Mouse (Mus musculus): ENCODE results near the gene Igfbp7. TPM values are rescaled to one million over a fixed set of nuclear protein-coding genes. Genes with fewer than 3 reads are reported as not detected.

The Igfbp7 gene
- 4,855 and 6,899 TPM in 2 replicates for polyA plus RNA-seq (2012; rRNA removed)

GRCm38 (mm10) chr5:77407341-77408298 lies at the start of gene Igfbp7:
TSS of gene Igfbp7 (minus strand) at chr5:77408041.
- Histone ChIP-seq H3K36me3 (ENCODE audit: control insufficient read depth, insufficient read depth, low read length) (no peaks in the 10 kb centered on the region), H3K27ac (ENCODE audit: insufficient read depth, low read depth, low read length) (peak within 1 kb of the TSS; percentile 93), H3K4me3 (ENCODE audit: insufficient read depth, low read depth, low read length) (peak within 1 kb of the TSS; percentile 78), H3K4me1 (ENCODE audit: control insufficient read depth, insufficient read depth, low read length) (peaks cover 14% of the 10 kb centered on the region; the same call in 1 of the 2 replicates), H3K27me3 (replicated peaks; ENCODE audit: control insufficient read depth, insufficient read depth, low read length) (no peaks in the 10 kb centered on the region)
- WGBS = 4% methylated on average over 89 of the region's 101 CpGs
- peak; percentile 51 for TF ChIP-seq CTCF (conservative IDR thresholded peaks at IDR 0.05; ENCODE audit: insufficient read depth, insufficient read length, low read depth, low read length)
- TF ChIP-seq POLR2A (IDR thresholded peaks at IDR 0.05; ENCODE audit: low read depth, low read length) = peak; percentile 62
- peak; percentile 95 for DNase-seq

GRCm38 (mm10) chr5:77452103-77452502 lies 44.3 kb upstream of the Igfbp7 start:
- no peaks in the 10 kb centered on the region for H3K36me3 ChIP-seq (ENCODE audit: control insufficient read depth, insufficient read depth, low read length)
- no peaks in the 10 kb centered on the region for H3K4me1 ChIP-seq (ENCODE audit: control insufficient read depth, insufficient read depth, low read length)
- H3K4me3 ChIP-seq (ENCODE audit: insufficient read depth, low read depth, low read length) = no peak overlapping the region
- TF ChIP-seq POLR2A (IDR thresholded peaks at IDR 0.05; ENCODE audit: low read depth, low read length) (no peak), CTCF (conservative IDR thresholded peaks at IDR 0.05; ENCODE audit: insufficient read depth, insufficient read length, low read depth, low read length) (no peak)
- no peak overlapping the region for H3K27ac ChIP-seq (ENCODE audit: insufficient read depth, low read depth, low read length)
- no peak for DNase-seq
- 71% methylated on average over 6 of the region's 6 CpGs for whole genome bisulfite sequencing
- no peaks in the 10 kb centered on the region for H3K27me3 ChIP-seq (replicated peaks; ENCODE audit: control insufficient read depth, insufficient read depth, low read length)

- peaks cover 2% of the 10 kb centered on the region; the same call in 1 of the 2 replicates for H3K4me1 ChIP-seq (ENCODE audit: control insufficient read depth, insufficient read depth, low read length)
- H3K36me3 ChIP-seq (ENCODE audit: control insufficient read depth, insufficient read depth, low read length) = no peaks in the 10 kb centered on the region
- no peak overlapping the region for H3K4me3 ChIP-seq (ENCODE audit: insufficient read depth, low read depth, low read length)
- TF ChIP-seq POLR2A (IDR thresholded peaks at IDR 0.05; ENCODE audit: low read depth, low read length) = no peak
- 87% methylated on average over 7 of the region's 7 CpGs for WGBS
- no peak overlapping the region for H3K27ac ChIP-seq (ENCODE audit: insufficient read depth, low read depth, low read length)
- H3K27me3 ChIP-seq (replicated peaks; ENCODE audit: control insufficient read depth, insufficient read depth, low read length) = no peaks in the 10 kb centered on the region
- no peak for DNase-seq
Observed at GRCm38 (mm10) chr5:77449531-77449930, 41.7 kb upstream of the Igfbp7 start.

- Histone ChIP-seq H3K4me3 (ENCODE audit: insufficient read depth, low read depth, low read length) (no peak overlapping the region), H3K36me3 (ENCODE audit: control insufficient read depth, insufficient read depth, low read length) (no peaks in the 10 kb centered on the region), H3K27me3 (replicated peaks; ENCODE audit: control insufficient read depth, insufficient read depth, low read length) (no peaks in the 10 kb centered on the region), H3K4me1 (ENCODE audit: control insufficient read depth, insufficient read depth, low read length) (peaks cover 20% of the 10 kb centered on the region), H3K27ac (ENCODE audit: insufficient read depth, low read depth, low read length) (no peak overlapping the region)
- 66% methylated on average over 4 of the region's 4 CpGs for WGBS
- no peak for TF ChIP-seq POLR2A (IDR thresholded peaks at IDR 0.05; ENCODE audit: low read depth, low read length)
- TF ChIP-seq CTCF (conservative IDR thresholded peaks at IDR 0.05; ENCODE audit: insufficient read depth, insufficient read length, low read depth, low read length) = no peak
- DNase-seq = peak; percentile 64
Observed at GRCm38 (mm10) chr5:77445431-77445830, 37.6 kb upstream of the Igfbp7 start.

GRCm38 (mm10) chr5:77443889-77444573 lies 36.2 kb upstream of the Igfbp7 start:
- 73% methylated on average over 8 of the region's 8 CpGs for WGBS
- H3K4me1 ChIP-seq (ENCODE audit: control insufficient read depth, insufficient read depth, low read length) = peaks cover 20% of the 10 kb centered on the region
- no peak overlapping the region for H3K4me3 ChIP-seq (ENCODE audit: insufficient read depth, low read depth, low read length)
- no peaks in the 10 kb centered on the region for H3K36me3 ChIP-seq (ENCODE audit: control insufficient read depth, insufficient read depth, low read length)
- H3K27ac ChIP-seq (ENCODE audit: insufficient read depth, low read depth, low read length) = peak overlapping the region; percentile 95
- TF ChIP-seq CTCF (conservative IDR thresholded peaks at IDR 0.05; ENCODE audit: insufficient read depth, insufficient read length, low read depth, low read length) (no peak), POLR2A (IDR thresholded peaks at IDR 0.05; ENCODE audit: low read depth, low read length) (no peak)
- no peaks in the 10 kb centered on the region for H3K27me3 ChIP-seq (replicated peaks; ENCODE audit: control insufficient read depth, insufficient read depth, low read length)
- DNase-seq = no peak

- DNase-seq = peak; percentile 78
- 65% methylated on average over 15 of the region's 15 CpGs for WGBS
- Histone ChIP-seq H3K27ac (ENCODE audit: insufficient read depth, low read depth, low read length) (peak overlapping the region; percentile 97), H3K4me3 (ENCODE audit: insufficient read depth, low read depth, low read length) (no peak overlapping the region), H3K36me3 (ENCODE audit: control insufficient read depth, insufficient read depth, low read length) (no peaks in the 10 kb centered on the region), H3K27me3 (replicated peaks; ENCODE audit: control insufficient read depth, insufficient read depth, low read length) (no peaks in the 10 kb centered on the region), H3K4me1 (ENCODE audit: control insufficient read depth, insufficient read depth, low read length) (peaks cover 20% of the 10 kb centered on the region)
- TF ChIP-seq POLR2A (IDR thresholded peaks at IDR 0.05; ENCODE audit: low read depth, low read length) (no peak), CTCF (conservative IDR thresholded peaks at IDR 0.05; ENCODE audit: insufficient read depth, insufficient read length, low read depth, low read length) (no peak)
Observed at GRCm38 (mm10) chr5:77442856-77443623, 35.2 kb upstream of the Igfbp7 start.
